Mouse (Mus musculus): ENCODE data around the gene Afg1l. TPM values are rescaled to one million over a fixed set of nuclear protein-coding genes. Genes with fewer than 3 reads are reported as not detected.

Gene Afg1l
- polyA plus RNA-seq, 1 experiment from 2014 or later = 9.1 TPM

DNA sequence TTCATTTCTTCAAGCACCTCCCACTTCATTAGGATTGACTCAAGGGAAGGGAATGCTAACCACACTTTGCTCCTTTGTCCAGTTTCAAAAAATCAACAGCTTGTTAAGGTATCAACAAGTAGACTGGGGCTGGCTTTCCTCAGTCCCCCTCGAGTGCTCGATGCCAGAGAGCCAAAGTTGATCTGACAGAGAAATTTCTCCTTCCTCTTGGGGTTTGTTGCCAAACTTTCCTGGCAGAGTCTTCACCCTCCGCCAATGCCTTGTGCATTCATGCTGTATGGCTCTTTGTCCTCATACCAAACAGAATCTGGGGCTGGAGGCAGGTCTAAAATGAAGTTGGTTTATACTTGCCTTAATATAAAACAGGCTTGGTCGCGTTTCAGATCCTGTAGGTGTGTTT is 131.2 kb downstream of the Afg1l start:
- Histone ChIP-seq H3K9me3 (no peaks in the 10 kb centered on the region), H3K4me1 (peaks cover 11% of the 10 kb centered on the region), H3K4me2 (no peak overlapping the region), H3K4me3 (no peak overlapping the region), H3K36me3 (no peaks in the 10 kb centered on the region), H3K9ac (no peak overlapping the region), H3K27me3 (no peaks in the 10 kb centered on the region), H3K27ac (no peak overlapping the region)
- 51% methylated on average over 5 of the region's 5 CpGs for WGBS
- no peak for ATAC-seq (ENCODE audit: borderline replicate concordance, extremely low read depth, low FRiP score, low TSS enrichment)

DNA sequence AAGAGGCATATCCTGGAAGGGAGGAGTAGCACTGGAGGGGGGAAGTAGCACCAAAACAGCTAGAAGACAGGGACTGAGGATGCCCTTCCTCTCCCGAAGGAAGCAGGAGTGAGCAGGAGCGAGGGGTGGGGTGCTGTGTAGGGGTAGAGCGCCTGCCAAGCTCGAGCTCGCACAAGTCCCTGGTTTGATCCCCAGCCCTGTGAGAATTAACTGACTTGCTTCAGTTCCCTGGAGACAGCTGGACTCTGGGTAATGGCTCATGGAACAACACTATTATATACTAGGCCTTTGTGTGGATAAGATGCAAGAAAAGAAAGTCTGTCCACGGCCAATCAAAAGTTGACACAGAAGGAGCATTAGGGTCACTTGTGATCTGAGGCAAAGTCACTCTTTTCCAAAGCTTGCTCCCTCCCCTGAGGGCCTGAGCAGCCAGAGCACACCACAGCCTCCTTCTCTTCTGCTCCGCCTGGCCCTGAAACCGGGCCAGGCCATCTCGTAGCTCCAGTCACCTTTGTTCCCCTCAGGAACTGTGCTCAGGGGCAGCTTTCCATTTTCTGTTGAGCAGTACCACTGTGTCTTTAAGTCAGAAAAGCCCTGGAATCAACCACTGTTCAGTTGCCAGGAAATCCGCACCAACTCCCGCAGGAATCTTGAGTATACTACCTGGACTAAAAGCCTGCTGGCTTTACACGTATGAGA is 132.0 kb downstream of the Afg1l start:
- Histone ChIP-seq H3K36me3 (no peaks in the 10 kb centered on the region), H3K27me3 (no peaks in the 10 kb centered on the region), H3K4me3 (no peak overlapping the region), H3K9ac (no peak overlapping the region), H3K4me2 (no peak overlapping the region), H3K27ac (no peak overlapping the region), H3K4me1 (peaks cover 11% of the 10 kb centered on the region), H3K9me3 (no peaks in the 10 kb centered on the region)
- ATAC-seq (ENCODE audit: borderline replicate concordance, extremely low read depth, low FRiP score, low TSS enrichment) = no peak
- WGBS = 77% methylated on average over 12 of the region's 12 CpGs

DNA sequence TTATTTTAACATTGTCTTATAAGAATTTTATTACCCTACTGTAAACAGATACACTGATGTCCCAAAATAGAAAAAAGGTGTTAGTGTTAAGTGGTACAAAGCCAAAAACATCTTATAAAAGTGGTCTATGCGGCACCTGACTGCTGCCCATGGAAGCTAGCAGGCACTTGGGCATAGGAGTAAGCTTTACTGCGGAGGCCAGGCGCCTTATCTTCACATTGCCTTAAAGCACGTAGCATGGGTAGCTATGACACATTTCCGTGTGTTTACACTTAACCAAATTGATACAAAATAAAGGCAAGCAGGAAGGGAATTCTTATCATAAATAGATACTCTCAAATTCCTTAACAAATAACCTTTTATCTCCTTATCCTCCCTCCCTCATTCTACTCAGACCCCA is 135.7 kb downstream of the Afg1l start:
- Histone ChIP-seq H3K4me3 (no peak overlapping the region), H3K27me3 (no peaks in the 10 kb centered on the region), H3K36me3 (no peaks in the 10 kb centered on the region), H3K27ac (no peak overlapping the region), H3K9me3 (no peaks in the 10 kb centered on the region), H3K9ac (no peak overlapping the region), H3K4me2 (no peak overlapping the region), H3K4me1 (peaks cover 6% of the 10 kb centered on the region)
- 85% methylated on average over 5 of the region's 5 CpGs for WGBS
- no peak for ATAC-seq (ENCODE audit: borderline replicate concordance, extremely low read depth, low FRiP score, low TSS enrichment)

DNA sequence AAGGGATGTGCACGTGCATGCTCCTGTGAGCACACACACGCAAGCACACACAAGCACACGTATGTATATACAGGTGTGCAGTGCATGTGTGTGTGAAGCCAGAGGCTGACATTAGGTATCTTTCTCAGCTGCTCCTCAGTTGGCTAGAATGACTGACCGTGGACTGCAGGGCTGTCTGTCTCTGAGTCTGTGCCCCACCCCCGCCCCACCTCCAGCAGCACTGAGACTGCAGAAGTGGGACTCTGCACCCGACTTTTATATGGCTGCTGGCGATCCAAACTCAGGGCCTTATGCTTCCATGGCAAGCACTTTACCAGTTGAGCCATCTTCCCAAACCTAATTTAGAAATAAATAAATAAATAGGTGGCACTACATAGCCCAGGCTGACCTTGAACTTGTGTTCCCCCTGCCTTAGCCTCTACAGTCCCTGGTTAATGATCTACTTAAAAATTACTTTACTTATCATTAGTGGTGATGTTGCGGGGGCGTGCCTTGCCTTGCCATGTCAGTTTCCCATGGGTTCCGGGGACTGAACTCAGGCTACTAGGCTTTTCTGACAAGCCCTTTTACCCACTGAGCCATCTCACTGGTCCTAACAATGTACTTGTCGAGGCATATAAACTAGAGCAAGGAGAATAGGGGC is 136.4 kb downstream of the Afg1l start:
- no peak overlapping the region for H3K9ac ChIP-seq
- no peaks in the 10 kb centered on the region for H3K4me1 ChIP-seq
- 80% methylated on average over 11 of the region's 11 CpGs for WGBS

DNA sequence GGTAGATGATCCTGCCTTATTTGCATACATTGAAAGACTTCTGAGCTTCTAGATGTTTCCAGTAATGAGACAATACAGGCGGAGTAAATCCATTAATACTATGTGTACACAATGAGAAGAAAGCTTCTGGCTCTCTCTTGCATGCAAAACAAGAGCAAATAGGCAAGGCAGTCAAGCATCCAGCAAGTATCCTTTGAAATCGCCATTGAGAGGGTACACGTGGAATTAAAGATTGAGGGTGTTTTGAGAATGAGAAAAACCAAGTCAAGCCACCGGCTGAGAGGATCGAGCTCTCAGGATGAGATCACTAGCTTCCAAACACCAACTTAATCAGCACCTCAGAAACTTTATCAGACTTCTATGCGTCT is 138.0 kb downstream of the Afg1l start:
- Histone ChIP-seq H3K4me3 (no peak overlapping the region), H3K9me3 (no peaks in the 10 kb centered on the region), H3K27me3 (no peaks in the 10 kb centered on the region), H3K4me2 (no peak overlapping the region), H3K4me1 (no peaks in the 10 kb centered on the region), H3K27ac (no peak overlapping the region), H3K36me3 (no peaks in the 10 kb centered on the region), H3K9ac (no peak overlapping the region)
- ATAC-seq (ENCODE audit: borderline replicate concordance, extremely low read depth, low FRiP score, low TSS enrichment) = no peak
- 40% methylated on average over 6 of the region's 6 CpGs for WGBS

More for the DNA sequence above, 136.4 kb downstream of the Afg1l start:
- no peak for ATAC-seq (ENCODE audit: borderline replicate concordance, extremely low read depth, low FRiP score, low TSS enrichment)
- H3K27ac ChIP-seq = no peak overlapping the region
- no peaks in the 10 kb centered on the region for H3K9me3 ChIP-seq
- no peaks in the 10 kb centered on the region for H3K27me3 ChIP-seq
- H3K4me3 ChIP-seq = no peak overlapping the region
- no peak overlapping the region for H3K4me2 ChIP-seq
- no peaks in the 10 kb centered on the region for H3K36me3 ChIP-seq

DNA sequence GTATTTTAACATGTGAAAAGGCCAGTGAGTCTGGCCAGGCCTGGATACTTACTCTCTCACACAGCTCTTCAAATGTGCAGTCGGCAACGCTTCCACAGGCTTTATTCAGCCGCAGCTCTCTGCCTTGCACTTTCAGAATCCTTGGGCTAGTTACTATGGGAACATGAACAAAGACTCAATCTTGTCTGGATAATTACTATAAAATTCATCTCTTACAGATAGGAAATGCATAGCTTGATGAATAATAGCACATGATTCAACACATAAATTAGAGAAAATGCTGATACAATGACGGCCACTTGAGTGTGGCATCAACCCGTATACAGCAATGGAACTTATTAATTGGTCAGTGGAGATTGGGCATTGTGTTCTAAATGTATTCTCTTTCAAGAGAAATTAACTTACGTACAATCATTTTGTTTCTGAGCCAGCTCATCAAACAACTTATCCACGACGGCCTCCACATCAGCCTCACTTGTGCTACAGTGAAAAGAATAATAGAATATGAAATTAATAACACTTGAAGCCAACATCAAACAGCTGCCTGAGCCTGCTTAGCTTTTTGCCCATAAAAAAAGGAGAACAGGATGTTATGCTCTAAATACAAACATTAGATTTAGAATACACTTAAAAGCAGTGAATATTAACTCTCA is 138.5 kb downstream of the Afg1l start:
- Histone ChIP-seq H3K36me3 (no peaks in the 10 kb centered on the region), H3K4me1 (no peaks in the 10 kb centered on the region), H3K27me3 (no peaks in the 10 kb centered on the region), H3K9me3 (no peaks in the 10 kb centered on the region), H3K4me3 (no peak overlapping the region), H3K9ac (no peak overlapping the region), H3K27ac (no peak overlapping the region), H3K4me2 (no peak overlapping the region)
- ATAC-seq (ENCODE audit: borderline replicate concordance, extremely low read depth, low FRiP score, low TSS enrichment) = no peak
- 71% methylated on average over 8 of the region's 8 CpGs for WGBS

DNA sequence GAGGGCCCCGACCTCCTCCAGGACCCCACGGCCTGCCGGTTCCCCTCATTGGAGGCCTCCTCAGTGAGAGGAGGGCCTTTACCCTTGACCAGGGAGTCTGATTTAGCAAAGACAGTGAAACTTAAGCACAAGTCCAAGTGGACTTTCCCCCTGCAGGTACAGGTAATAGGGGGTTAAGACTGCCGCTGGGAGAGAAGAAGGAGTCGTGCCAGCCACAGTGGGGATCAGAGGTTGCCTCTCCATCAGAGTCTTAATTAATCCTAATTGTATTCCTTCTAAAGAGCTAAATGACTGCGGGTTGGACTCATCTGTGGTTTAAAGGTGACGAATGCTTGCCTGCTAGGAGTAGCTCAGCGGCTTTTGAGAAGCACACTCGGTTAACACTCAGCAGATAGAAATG is 139.9 kb downstream of the Afg1l start:
- Histone ChIP-seq H3K4me1 (no peaks in the 10 kb centered on the region), H3K9ac (no peak overlapping the region), H3K36me3 (no peaks in the 10 kb centered on the region), H3K9me3 (no peaks in the 10 kb centered on the region), H3K27ac (no peak overlapping the region), H3K4me3 (no peak overlapping the region), H3K27me3 (no peaks in the 10 kb centered on the region), H3K4me2 (no peak overlapping the region)
- no peak for ATAC-seq (ENCODE audit: borderline replicate concordance, extremely low read depth, low FRiP score, low TSS enrichment)
- 77% methylated on average over 9 of the region's 9 CpGs for WGBS

DNA sequence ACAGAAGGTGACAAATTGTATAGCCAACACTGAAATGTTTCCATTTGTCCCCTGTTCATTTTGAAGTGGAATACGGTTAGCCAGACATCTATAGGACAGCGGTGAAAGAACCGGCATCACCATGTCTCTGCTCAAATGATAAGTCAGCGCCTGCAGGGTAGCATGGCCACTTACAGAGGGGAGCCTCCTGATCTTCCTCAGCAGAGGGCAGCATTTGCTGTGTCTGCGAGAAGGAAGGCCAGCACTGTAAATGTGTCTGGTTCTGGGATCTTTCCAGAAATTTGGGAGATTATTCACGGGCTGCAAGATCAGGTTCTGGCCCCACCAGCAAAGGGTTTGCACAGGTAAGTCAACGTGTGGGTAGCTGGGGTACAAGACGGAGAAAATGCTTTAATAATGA is 150.8 kb downstream of the Afg1l start:
- H3K4me3 ChIP-seq = no peak overlapping the region
- 56% methylated on average over 8 of the region's 8 CpGs for WGBS
- no peak for ATAC-seq (ENCODE audit: borderline replicate concordance, extremely low read depth, low FRiP score, low TSS enrichment)

DNA sequence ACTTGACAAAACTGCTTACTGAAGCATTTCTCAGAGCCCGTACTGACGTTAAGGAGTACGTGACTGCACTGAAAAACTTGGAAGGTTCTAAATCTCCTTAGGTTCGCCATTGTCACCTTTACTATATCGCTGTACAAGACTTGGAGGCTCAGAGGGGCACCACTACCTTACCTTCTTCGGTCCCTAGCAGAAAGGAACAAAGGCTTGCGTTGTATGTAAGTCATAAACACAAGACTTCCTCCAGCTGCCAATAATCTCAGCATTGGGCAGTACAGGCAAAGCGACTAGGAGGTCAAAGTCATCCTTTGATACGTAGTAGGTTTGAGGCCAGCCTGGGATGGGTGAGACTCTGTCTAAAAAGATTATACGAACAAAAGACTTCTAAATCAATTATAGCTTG is 153.1 kb downstream of the Afg1l start:
- no peaks in the 10 kb centered on the region for H3K36me3 ChIP-seq
- no peak overlapping the region for H3K4me2 ChIP-seq
- H3K9me3 ChIP-seq = no peaks in the 10 kb centered on the region
- 85% methylated on average over 10 of the region's 10 CpGs for WGBS
- H3K4me1 ChIP-seq = no peaks in the 10 kb centered on the region
- no peaks in the 10 kb centered on the region for H3K27me3 ChIP-seq
- H3K9ac ChIP-seq = no peak overlapping the region
- no peak overlapping the region for H3K27ac ChIP-seq
- no peak for ATAC-seq (ENCODE audit: borderline replicate concordance, extremely low read depth, low FRiP score, low TSS enrichment)
- H3K4me3 ChIP-seq = no peak overlapping the region

More for the DNA sequence above, 150.8 kb downstream of the Afg1l start:
- H3K36me3 ChIP-seq = no peaks in the 10 kb centered on the region
- no peaks in the 10 kb centered on the region for H3K27me3 ChIP-seq
- no peak overlapping the region for H3K27ac ChIP-seq
- H3K9me3 ChIP-seq = no peaks in the 10 kb centered on the region
- no peak overlapping the region for H3K9ac ChIP-seq
- H3K4me2 ChIP-seq = no peak overlapping the region
- no peaks in the 10 kb centered on the region for H3K4me1 ChIP-seq

DNA sequence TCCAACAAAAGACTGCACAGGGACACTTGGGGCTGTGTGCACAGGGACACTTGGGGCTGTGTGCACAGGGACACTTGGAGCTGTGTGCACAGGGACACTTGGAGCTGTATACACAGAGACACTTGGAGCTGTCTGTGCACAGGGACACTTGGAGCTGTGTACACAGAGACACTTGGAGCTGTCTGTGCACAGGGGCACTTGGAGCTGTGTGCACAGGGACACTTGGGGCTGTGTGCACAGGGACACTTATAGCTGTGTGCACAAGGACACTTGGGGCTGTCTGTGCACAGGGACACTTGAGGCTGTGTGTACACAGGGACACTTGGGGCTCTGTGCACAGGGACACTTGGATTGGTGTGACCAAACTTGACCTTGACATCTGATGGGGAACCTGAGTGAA is 154.4 kb downstream of the Afg1l start:
- H3K4me1 ChIP-seq = no peaks in the 10 kb centered on the region
- H3K9me3 ChIP-seq = no peaks in the 10 kb centered on the region
- H3K27ac ChIP-seq = no peak overlapping the region
- H3K27me3 ChIP-seq = no peaks in the 10 kb centered on the region
- no peak for ATAC-seq (ENCODE audit: borderline replicate concordance, extremely low read depth, low FRiP score, low TSS enrichment)
- no peak overlapping the region for H3K9ac ChIP-seq
- H3K4me3 ChIP-seq = no peak overlapping the region
- H3K36me3 ChIP-seq = no peaks in the 10 kb centered on the region
- no peak overlapping the region for H3K4me2 ChIP-seq

DNA sequence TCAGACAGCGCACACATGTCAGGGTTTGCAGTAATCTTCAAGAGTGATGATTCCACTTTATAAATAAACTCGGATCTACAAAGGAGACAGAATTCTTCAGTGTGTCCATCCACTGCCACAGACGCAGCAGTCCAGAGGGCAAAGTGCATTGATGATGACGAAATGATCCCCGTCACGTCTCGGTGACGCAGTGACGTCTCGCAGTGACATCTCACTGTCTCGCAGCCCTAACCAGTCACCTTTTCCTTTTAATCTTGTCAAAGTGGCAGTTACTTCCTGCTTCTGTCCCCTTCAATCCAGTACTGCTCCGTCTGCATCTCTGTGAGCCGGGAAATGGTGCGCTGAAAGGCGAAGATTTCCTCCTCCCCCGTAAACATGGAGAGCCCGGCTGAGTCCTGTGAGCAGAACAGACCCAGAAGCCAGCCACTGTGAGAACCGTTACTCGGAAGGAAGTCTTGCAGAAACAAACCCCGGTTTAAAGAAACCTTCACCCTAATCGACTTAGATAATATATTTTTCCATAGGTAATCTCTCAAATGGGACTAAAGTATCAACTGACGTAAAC is 165.1 kb downstream of the Afg1l start:
- ATAC-seq (ENCODE audit: borderline replicate concordance, extremely low read depth, low FRiP score, low TSS enrichment) = no peak
- Histone ChIP-seq H3K27ac (no peak overlapping the region), H3K4me2 (peak overlapping the region; percentile 11), H3K4me3 (no peak overlapping the region), H3K27me3 (no peaks in the 10 kb centered on the region), H3K9ac (no peak overlapping the region), H3K9me3 (no peaks in the 10 kb centered on the region), H3K4me1 (no peaks in the 10 kb centered on the region), H3K36me3 (no peaks in the 10 kb centered on the region)
- 45% methylated on average over 22 of the region's 22 CpGs for WGBS

DNA sequence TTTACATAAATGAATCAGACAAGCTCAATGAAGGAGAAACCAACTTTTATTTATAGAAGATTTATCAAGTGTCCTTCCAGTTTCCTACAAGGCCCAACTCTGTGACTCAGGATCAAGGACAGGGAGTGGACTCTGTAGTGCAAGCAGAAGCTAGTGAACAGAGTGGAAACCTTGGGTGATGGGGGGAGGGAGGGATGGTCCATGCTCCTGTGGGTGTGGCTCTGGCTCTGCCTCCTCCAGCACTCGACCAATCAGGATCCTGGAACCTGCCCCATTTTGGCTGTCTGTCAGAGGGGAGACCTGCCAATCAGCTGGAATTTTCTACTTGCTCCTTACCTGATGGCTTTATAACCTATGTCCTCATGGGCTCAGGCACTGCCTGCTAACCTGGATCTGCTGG is 165.8 kb downstream of the Afg1l start:
- no peak overlapping the region for H3K4me2 ChIP-seq
- 85% methylated on average over 1 of the region's 1 CpGs for WGBS
- ATAC-seq (ENCODE audit: borderline replicate concordance, extremely low read depth, low FRiP score, low TSS enrichment) = no peak
- no peak overlapping the region for H3K9ac ChIP-seq
- no peaks in the 10 kb centered on the region for H3K36me3 ChIP-seq
- no peak overlapping the region for H3K27ac ChIP-seq
- no peak overlapping the region for H3K4me3 ChIP-seq
- no peaks in the 10 kb centered on the region for H3K4me1 ChIP-seq
- no peaks in the 10 kb centered on the region for H3K9me3 ChIP-seq
- H3K27me3 ChIP-seq = no peaks in the 10 kb centered on the region
